Mouse (Mus musculus): ENCODE measurements around the gene Fam234a.
A peak's percentile ranks its signal among the peaks of the same experiment; 100 is the strongest.
"Not testable (repeated sequence)": the region's sequence is repeated elsewhere in the genome, so short reads cannot be mapped to it uniquely, and the experiment has no call there.

Gene Fam234a

GRCm38 (mm10) chr17:26232863-26233262 is 11.2 kb downstream of the Fam234a start:
- no peak for DNase-seq (ENCODE audit: low spot score)

GRCm38 (mm10) chr17:26231156-26231555 is 12.9 kb downstream of the Fam234a start:
- DNase-seq (ENCODE audit: low spot score) = no peak

GRCm38 (mm10) chr17:26229776-26230175 is 14.3 kb downstream of the Fam234a start:
- DNase-seq (ENCODE audit: low spot score) = no peak

- DNase-seq (ENCODE audit: low spot score) = no peak
Observed at GRCm38 (mm10) chr17:26225150-26225549, 18.9 kb downstream of the Fam234a start.

GRCm38 (mm10) chr17:26221508-26221907 is 22.5 kb downstream of the Fam234a start:
- DNase-seq (ENCODE audit: low spot score) = no peak

GRCm38 (mm10) chr17:26212681-26213080 is 31.4 kb downstream of the Fam234a start:
- DNase-seq (ENCODE audit: low spot score) = no peak

GRCm38 (mm10) chr17:26212241-26212640 is 31.8 kb downstream of the Fam234a start:
- no peak for DNase-seq (ENCODE audit: low spot score)

GRCm38 (mm10) chr17:26207686-26208085 is 36.4 kb downstream of the Fam234a start, which contains the start of gene Arhgdig:
Arhgdig (minus strand) TSS chr17:26207786.
- DNase-seq (ENCODE audit: low spot score) = no peak

- no peak for DNase-seq (ENCODE audit: low spot score)
Observed at GRCm38 (mm10) chr17:26206392-26206791, 37.6 kb downstream of the Fam234a start.

- DNase-seq (ENCODE audit: low spot score) = no peak
Observed at GRCm38 (mm10) chr17:26204766-26205165, 39.3 kb downstream of the Fam234a start.

GRCm38 (mm10) chr17:26203321-26203811 is 40.7 kb downstream of the Fam234a start:
- no peak for DNase-seq (ENCODE audit: low spot score)

GRCm38 (mm10) chr17:26202737-26203136 is 41.3 kb downstream of the Fam234a start, which contains the start of gene Rgs11:
Rgs11 (plus strand) TSS chr17:26202951.
- DNase-seq (ENCODE audit: low spot score) = no peak

GRCm38 (mm10) chr17:26201998-26202397 is 42.0 kb downstream of the Fam234a start:
- peak; percentile 34 for DNase-seq (ENCODE audit: low spot score)

GRCm38 (mm10) chr17:26200831-26201705 is 43.0 kb downstream of the Fam234a start:
- peak; percentile 61 for DNase-seq (ENCODE audit: low spot score)

- no peak for DNase-seq (ENCODE audit: low spot score)
Observed at GRCm38 (mm10) chr17:26198892-26199291, 45.1 kb downstream of the Fam234a start, which contains the start of gene Pdia2. Pdia2 (minus strand) TSS chr17:26199087.

- no peak for DNase-seq (ENCODE audit: low spot score)
Observed at GRCm38 (mm10) chr17:26192481-26193190, 51.4 kb downstream of the Fam234a start.

GRCm38 (mm10) chr17:26191486-26191885 is 52.6 kb downstream of the Fam234a start:
- not testable (repeated sequence) for DNase-seq (ENCODE audit: low spot score)

GRCm38 (mm10) chr17:26188091-26188805 is 55.8 kb downstream of the Fam234a start:
- no peak for DNase-seq (ENCODE audit: low spot score)

GRCm38 (mm10) chr17:26187592-26187991 is 56.5 kb downstream of the Fam234a start:
- DNase-seq (ENCODE audit: low spot score) = no peak

- DNase-seq (ENCODE audit: low spot score) = no peak
Observed at GRCm38 (mm10) chr17:26181179-26181578, 62.9 kb downstream of the Fam234a start.

GRCm38 (mm10) chr17:26178611-26179010 is 65.4 kb downstream of the Fam234a start:
- no peak for DNase-seq (ENCODE audit: low spot score)

- DNase-seq (ENCODE audit: low spot score) = not testable (repeated sequence)
Observed at GRCm38 (mm10) chr17:26175248-26175647, 68.8 kb downstream of the Fam234a start.

Data from MN1 (cell line).